ENCODE assay signal across 24 mouse cellular contexts in genomic region chr8:23510076-23510475, GRCm38 (mm10).
DNase-seq lines count a peak whose midpoint lies in the region; ATAC-seq lines count a peak whose summit lies in the region.
"Had no signal": no experiment of that assay in that cellular context is flagged by ENCODE, and none has a peak within 500 bp of the region (broad histone marks: within the 10 kb centered on the region; RNA-seq: fewer than 3 reads in every experiment).

No protein-coding gene starts in this region.

- no peak overlapping the region for H3K4me2 ChIP-seq in heart, embryonic 13.5 days
- H3K4me2 ChIP-seq: embryonic facial prominence, embryonic 13.5 days; forebrain, embryonic 15.5 days; hindbrain, embryonic 13.5 days; liver, embryonic 12.5 days; midbrain, embryonic 13.5 days had no signal

- H3K4me1 ChIP-seq in heart, embryonic 13.5 days: peaks cover 47% of the 10 kb centered on the region
- H3K4me1 ChIP-seq in heart, embryonic 10.5 days: peaks cover 19% of the 10 kb centered on the region
- peaks cover 7% of the 10 kb centered on the region; the same call in 1 of the 2 replicates for H3K4me1 ChIP-seq in limb, embryonic 10.5 days
- H3K4me1 ChIP-seq: hindbrain, embryonic 13.5 days; liver, embryonic 12.5 days; megakaryocyte, embryonic 14.5 days; midbrain, embryonic 13.5 days had no signal

- ATAC-seq in heart, embryonic 13.5 days (ENCODE audit: extremely low read depth, insufficient number of reproducible peaks, low FRiP score, low TSS enrichment): no peak
- ATAC-seq: forebrain, embryonic 15.5 days; intestine, embryonic 16.5 days; liver, embryonic 12.5 days; liver, postnatal 0 days; midbrain, embryonic 13.5 days had no signal

- H3K9ac ChIP-seq in heart, embryonic 13.5 days: no peak overlapping the region
- H3K9ac ChIP-seq: embryonic facial prominence, embryonic 13.5 days; forebrain, embryonic 15.5 days; hindbrain, embryonic 13.5 days; liver, embryonic 12.5 days; liver, postnatal 0 days; midbrain, embryonic 13.5 days had no signal

- H3K36me3 ChIP-seq in heart, embryonic 13.5 days: no peaks in the 10 kb centered on the region
- no peaks in the 10 kb centered on the region for H3K36me3 ChIP-seq in heart, embryonic 10.5 days
- no peaks in the 10 kb centered on the region for H3K36me3 ChIP-seq in limb, embryonic 10.5 days
- H3K36me3 ChIP-seq: embryonic facial prominence, embryonic 13.5 days; forebrain, embryonic 10.5 days; forebrain, embryonic 15.5 days; hindbrain, embryonic 13.5 days; liver, embryonic 12.5 days; midbrain, embryonic 13.5 days had no signal

- DNase-seq in heart, embryonic 10.5 days (ENCODE audit: low spot score): no peak
- DNase-seq in adrenal gland, postnatal 14 days: peak; percentile 61
- peak; percentile 58 for DNase-seq in embryo, embryonic 10.5 days (ENCODE audit: low spot score)
- DNase-seq in limb, embryonic 10.5 days (ENCODE audit: low spot score): no peak
- DNase-seq in right cerebral cortex, postnatal 4 days: no peak
- DNase-seq in thymus, postnatal 36 days: no peak
- DNase-seq: cerebellum, adult 11 months; cerebellum, adult 9-11 months; kidney, postnatal 36 days; liver, postnatal 0 days; lung, postnatal 4 days; retina, postnatal 1 day; right cerebral cortex, postnatal 14 days; thymus, adult 18-20 months; thymus, postnatal 25 days had no signal

- no peaks in the 10 kb centered on the region for H3K27me3 ChIP-seq in heart, embryonic 13.5 days (replicated peaks)
- no peaks in the 10 kb centered on the region for H3K27me3 ChIP-seq in heart, embryonic 10.5 days (ENCODE audit: insufficient read depth, poor library complexity, severe bottlenecking)
- H3K27me3 ChIP-seq in limb, embryonic 10.5 days (ENCODE audit: low read depth, poor library complexity, severe bottlenecking): no peaks in the 10 kb centered on the region
- H3K27me3 ChIP-seq: embryonic facial prominence, embryonic 13.5 days; forebrain, embryonic 15.5 days; hindbrain, embryonic 13.5 days; liver, embryonic 12.5 days; megakaryocyte, embryonic 14.5 days; midbrain, embryonic 13.5 days had no signal

- H3K27ac ChIP-seq in heart, embryonic 13.5 days (replicated peaks): peak overlapping the region; percentile 36; the same call in 1 of the 2 replicates
- H3K27ac ChIP-seq in heart, embryonic 10.5 days: no peak overlapping the region
- peak overlapping the region; percentile 2; the same call in 1 of the 2 replicates for H3K27ac ChIP-seq in limb, embryonic 10.5 days
- H3K27ac ChIP-seq: embryonic facial prominence, embryonic 13.5 days; forebrain, embryonic 15.5 days; hindbrain, embryonic 13.5 days; liver, embryonic 12.5 days; midbrain, embryonic 13.5 days had no signal

- WGBS in heart, embryonic 13.5 days: 58% methylated on average over 5 of the region's 5 CpGs
- 74% methylated on average over 5 of the region's 5 CpGs for WGBS in heart, embryonic 10.5 days
- WGBS in limb, embryonic 10.5 days: 26% methylated on average over 5 of the region's 5 CpGs

- H3K9me3 ChIP-seq in heart, embryonic 13.5 days: no peaks in the 10 kb centered on the region
- no peaks in the 10 kb centered on the region for H3K9me3 ChIP-seq in heart, embryonic 10.5 days
- no peaks in the 10 kb centered on the region for H3K9me3 ChIP-seq in limb, embryonic 10.5 days (replicated peaks)
- H3K9me3 ChIP-seq: embryonic facial prominence, embryonic 13.5 days; forebrain, embryonic 10.5 days; forebrain, embryonic 15.5 days; hindbrain, embryonic 13.5 days; liver, embryonic 12.5 days; midbrain, embryonic 13.5 days had no signal

- no peak overlapping the region for H3K4me3 ChIP-seq in heart, embryonic 13.5 days
- H3K4me3 ChIP-seq in heart, embryonic 10.5 days: no peak overlapping the region
- H3K4me3 ChIP-seq in limb, embryonic 10.5 days: no peak overlapping the region
- H3K4me3 ChIP-seq: embryonic facial prominence, embryonic 13.5 days; forebrain, embryonic 10.5 days; forebrain, embryonic 15.5 days; hindbrain, embryonic 13.5 days; liver, embryonic 12.5 days; megakaryocyte, embryonic 14.5 days; midbrain, embryonic 13.5 days had no signal

Comparison
In these comparisons a context has a peak if more than half of its experiments do, and no peak if none do; other contexts are left out.
1. DNase-seq: peak in adrenal gland, postnatal 14 days (single experiment) and embryo, embryonic 10.5 days (single experiment); none in heart, embryonic 10.5 days (single experiment), limb, embryonic 10.5 days (single experiment), right cerebral cortex, postnatal 4 days (single experiment) and thymus, postnatal 36 days (0 of 2).